Mouse (Mus musculus): ENCODE measurements around the gene Zfp706. TPM values are rescaled to one million over a fixed set of nuclear protein-coding genes. Genes with fewer than 3 reads are reported as not detected.

Zfp706 gene
- polyA plus RNA-seq, 1 experiment from 2014 or later, result 685 TPM

- Histone ChIP-seq H3K36me3 (no peaks in the 10 kb centered on the region), H3K4me1 (replicated peaks) (0 out of 2 replicates have a peak, but pooled peaks cover 3% of the 10 kb centered on the region), H3K4me2 (replicated peaks) (no peak overlapping the region), H3K27me3 (replicated peaks) (no peaks in the 10 kb centered on the region), H3K9ac (no peak overlapping the region), H3K9me3 (no peaks in the 10 kb centered on the region), H3K27ac (no peak overlapping the region), H3K4me3 (replicated peaks) (no peak overlapping the region)
- ATAC-seq, result no peak
- 76% methylated on average over 13 of the region's 13 CpGs for WGBS
Observed at GRCm38 (mm10) chr15:36987976-36988717, 19.4 kb downstream of the Zfp706 start.

- 67% methylated on average over 6 of the region's 6 CpGs for WGBS
- Histone ChIP-seq H3K27me3 (replicated peaks) (no peaks in the 10 kb centered on the region), H3K4me1 (replicated peaks) (0 out of 2 replicates have a peak, but pooled peaks cover 3% of the 10 kb centered on the region), H3K9me3 (no peaks in the 10 kb centered on the region), H3K4me3 (replicated peaks) (no peak overlapping the region), H3K4me2 (replicated peaks) (no peak overlapping the region), H3K27ac (no peak overlapping the region), H3K9ac (no peak overlapping the region), H3K36me3 (no peaks in the 10 kb centered on the region)
- no peak for ATAC-seq
Observed at GRCm38 (mm10) chr15:36987211-36987877, 20.2 kb downstream of the Zfp706 start.

GRCm38 (mm10) chr15:36985567-36985925, 22.0 kb downstream of the Zfp706 start:
- no peak overlapping the region for H3K4me2 ChIP-seq (replicated peaks)
- H3K27ac ChIP-seq, result no peak overlapping the region
- no peaks in the 10 kb centered on the region for H3K27me3 ChIP-seq (replicated peaks)
- no peaks in the 10 kb centered on the region for H3K36me3 ChIP-seq
- ATAC-seq, result no peak
- no peak overlapping the region for H3K4me3 ChIP-seq (replicated peaks)
- no peaks in the 10 kb centered on the region for H3K9me3 ChIP-seq
- H3K4me1 ChIP-seq (replicated peaks), result 0 out of 2 replicates have a peak, but pooled peaks cover 7% of the 10 kb centered on the region
- 65% methylated on average over 6 of the region's 6 CpGs for WGBS
- no peak overlapping the region for H3K9ac ChIP-seq

DNA sequence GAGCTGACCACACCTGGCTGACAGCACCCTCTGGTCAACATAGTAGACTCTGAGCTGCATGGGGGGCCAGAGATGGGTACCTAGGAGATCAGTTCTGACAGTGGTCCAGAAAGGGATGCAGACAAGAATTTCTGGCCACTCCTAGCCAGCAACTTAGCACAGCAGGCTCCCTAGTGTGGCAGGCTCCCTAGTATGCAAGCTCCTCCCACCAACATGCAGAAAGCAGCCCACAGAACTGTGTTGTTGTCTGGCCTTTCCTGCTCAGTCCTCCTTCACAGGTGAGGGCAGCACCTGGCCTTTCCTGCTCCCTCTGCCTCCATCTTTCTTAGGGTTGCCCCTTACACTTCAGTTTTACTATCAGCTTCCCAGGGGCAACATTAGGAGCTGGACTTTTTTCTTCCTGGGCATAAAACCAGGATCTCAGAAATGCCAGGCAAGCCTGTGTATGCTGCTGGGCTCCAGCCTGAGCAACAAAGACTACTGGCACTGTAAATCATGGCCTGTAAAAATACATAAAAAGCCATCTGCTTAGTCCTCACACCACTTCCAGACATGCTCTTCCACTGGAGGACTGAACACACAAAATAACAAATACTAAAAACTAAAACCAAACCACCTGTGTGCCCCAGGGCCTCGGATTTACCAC, 22.5 kb downstream of the Zfp706 start:
- Histone ChIP-seq H3K27me3 (replicated peaks) (no peaks in the 10 kb centered on the region), H3K9ac (no peak overlapping the region), H3K27ac (no peak overlapping the region), H3K4me1 (replicated peaks) (peaks cover 12% of the 10 kb centered on the region), H3K36me3 (no peaks in the 10 kb centered on the region), H3K4me3 (replicated peaks) (no peak overlapping the region), H3K4me2 (replicated peaks) (no peak overlapping the region), H3K9me3 (no peaks in the 10 kb centered on the region)
- 51% methylated on average over 1 of the region's 1 CpGs for WGBS
- ATAC-seq, result no peak

GRCm38 (mm10) chr15:36983455-36983854, 24.1 kb downstream of the Zfp706 start:
- WGBS, result 45% methylated on average over 3 of the region's 3 CpGs
- ATAC-seq, result 0 out of 2 replicates have a peak, but pooled peaks have one; percentile 11

GRCm38 (mm10) chr15:36980238-36980637, 27.3 kb downstream of the Zfp706 start:
- no peaks in the 10 kb centered on the region for H3K36me3 ChIP-seq
- WGBS, result 45% methylated on average over 8 of the region's 8 CpGs
- no peak for ATAC-seq
- H3K9me3 ChIP-seq, result no peaks in the 10 kb centered on the region
- 0 out of 2 replicates have a peak overlapping the region, but pooled peaks have one; percentile 23 for H3K9ac ChIP-seq
- peak overlapping the region; percentile 35; the same call in 1 of the 2 replicates for H3K4me3 ChIP-seq (replicated peaks)
- H3K4me2 ChIP-seq (replicated peaks), result peak overlapping the region; percentile 74
- H3K4me1 ChIP-seq (replicated peaks), result peaks cover 20% of the 10 kb centered on the region
- H3K27me3 ChIP-seq (replicated peaks), result no peaks in the 10 kb centered on the region
- H3K27ac ChIP-seq, result no peak overlapping the region

More at GRCm38 (mm10) chr15:36983455-36983854, 24.1 kb downstream of the Zfp706 start:
- Histone ChIP-seq H3K4me1 (replicated peaks) (peaks cover 20% of the 10 kb centered on the region), H3K9ac (no peak overlapping the region), H3K4me2 (replicated peaks) (no peak overlapping the region), H3K36me3 (no peaks in the 10 kb centered on the region), H3K9me3 (no peaks in the 10 kb centered on the region), H3K27ac (no peak overlapping the region), H3K27me3 (replicated peaks) (no peaks in the 10 kb centered on the region), H3K4me3 (replicated peaks) (no peak overlapping the region)

DNA sequence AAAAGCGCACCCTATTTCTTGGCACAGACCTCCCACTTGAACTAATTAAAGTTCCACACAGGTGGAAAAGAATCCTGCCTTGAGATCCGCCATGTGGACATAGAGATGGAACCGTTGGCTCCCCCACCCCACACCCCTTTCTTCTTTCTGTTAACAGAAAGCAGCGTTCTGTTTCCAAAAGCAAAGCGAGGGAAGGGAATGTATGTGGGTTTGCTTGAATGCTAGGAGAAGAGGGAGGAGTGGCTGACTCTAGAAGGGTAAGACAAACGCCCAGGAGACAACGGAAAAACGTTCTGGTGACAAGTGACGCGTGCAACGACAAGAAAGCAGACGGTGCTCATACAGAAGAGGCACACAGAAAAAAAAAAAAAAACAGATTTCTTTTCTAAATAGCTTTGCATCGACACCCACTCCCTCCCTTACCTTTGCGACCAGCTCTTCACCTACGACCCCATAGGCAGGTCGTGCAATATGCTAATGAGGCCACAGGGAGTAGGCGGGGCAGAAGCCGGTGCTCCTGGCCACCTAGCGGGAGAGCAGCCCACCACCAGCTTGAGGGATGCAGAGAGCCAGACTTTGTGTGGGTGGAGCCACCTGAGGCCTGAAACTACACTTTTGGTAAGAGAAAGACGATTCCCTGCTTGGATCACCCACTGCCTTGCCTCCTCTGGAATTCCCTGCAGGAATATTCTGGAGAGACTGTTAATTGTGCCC, 27.9 kb downstream of the Zfp706 start:
- Histone ChIP-seq H3K27me3 (replicated peaks) (no peaks in the 10 kb centered on the region), H3K27ac (no peak overlapping the region), H3K9me3 (no peaks in the 10 kb centered on the region), H3K4me2 (replicated peaks) (peak overlapping the region; percentile 74), H3K9ac (0 out of 2 replicates have a peak overlapping the region, but pooled peaks have one; percentile 23), H3K36me3 (no peaks in the 10 kb centered on the region), H3K4me3 (replicated peaks) (peak overlapping the region; percentile 35), H3K4me1 (replicated peaks) (peaks cover 23% of the 10 kb centered on the region)
- ATAC-seq, result peak; percentile 87
- WGBS, result 7% methylated on average over 20 of the region's 20 CpGs

DNA sequence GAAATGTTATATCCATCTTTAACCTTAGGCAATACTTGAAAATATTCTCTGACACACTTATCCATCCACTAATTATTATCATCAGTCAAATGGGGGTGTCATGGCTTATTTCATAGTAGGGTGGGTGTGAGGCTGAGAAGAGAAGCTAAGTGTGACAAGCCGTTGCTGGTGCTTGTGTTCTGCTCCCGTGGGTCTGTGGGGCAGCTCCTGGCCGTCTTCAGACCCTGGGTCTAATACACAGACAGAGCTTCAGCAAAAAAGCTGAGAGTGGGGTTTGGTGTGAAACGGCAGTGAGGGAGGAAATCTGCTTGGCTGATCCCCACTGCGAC, 28.4 kb downstream of the Zfp706 start:
- H3K27me3 ChIP-seq (replicated peaks), result no peaks in the 10 kb centered on the region
- no peak overlapping the region for H3K4me3 ChIP-seq (replicated peaks)
- H3K36me3 ChIP-seq, result no peaks in the 10 kb centered on the region
- H3K4me2 ChIP-seq (replicated peaks), result peak overlapping the region; percentile 74
- peaks cover 26% of the 10 kb centered on the region for H3K4me1 ChIP-seq (replicated peaks)
- no peaks in the 10 kb centered on the region for H3K9me3 ChIP-seq
- H3K27ac ChIP-seq, result no peak overlapping the region
- no peak overlapping the region for H3K9ac ChIP-seq
- WGBS, result 37% methylated on average over 5 of the region's 5 CpGs
- ATAC-seq, result no peak

DNA sequence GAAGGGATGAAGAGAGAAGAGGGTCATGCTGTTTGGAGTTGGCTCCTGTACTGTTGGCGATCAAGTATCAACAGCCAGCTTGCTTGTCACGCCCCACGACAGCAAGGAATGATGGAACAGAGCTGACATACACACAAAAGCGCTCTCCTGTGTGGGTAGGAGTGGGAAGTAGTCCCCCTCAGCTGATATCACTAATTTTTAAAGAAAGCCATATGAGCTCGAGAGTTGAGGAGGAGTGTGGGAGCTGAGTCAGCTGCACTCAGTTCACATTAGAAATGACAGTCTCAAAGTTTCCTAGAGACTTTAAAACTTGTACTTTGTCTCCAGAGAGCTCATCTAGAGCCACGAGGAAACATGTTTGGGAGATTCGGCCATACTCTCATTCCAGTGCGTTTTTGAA, 29.8 kb downstream of the Zfp706 start:
- peaks cover 23% of the 10 kb centered on the region for H3K4me1 ChIP-seq (replicated peaks)
- WGBS, result 78% methylated on average over 8 of the region's 8 CpGs
- H3K4me3 ChIP-seq (replicated peaks), result no peak overlapping the region
- H3K27ac ChIP-seq, result no peak overlapping the region
- no peaks in the 10 kb centered on the region for H3K9me3 ChIP-seq
- H3K27me3 ChIP-seq (replicated peaks), result no peaks in the 10 kb centered on the region
- ATAC-seq, result no peak
- no peaks in the 10 kb centered on the region for H3K36me3 ChIP-seq
- H3K9ac ChIP-seq, result no peak overlapping the region
- H3K4me2 ChIP-seq (replicated peaks), result no peak overlapping the region

DNA sequence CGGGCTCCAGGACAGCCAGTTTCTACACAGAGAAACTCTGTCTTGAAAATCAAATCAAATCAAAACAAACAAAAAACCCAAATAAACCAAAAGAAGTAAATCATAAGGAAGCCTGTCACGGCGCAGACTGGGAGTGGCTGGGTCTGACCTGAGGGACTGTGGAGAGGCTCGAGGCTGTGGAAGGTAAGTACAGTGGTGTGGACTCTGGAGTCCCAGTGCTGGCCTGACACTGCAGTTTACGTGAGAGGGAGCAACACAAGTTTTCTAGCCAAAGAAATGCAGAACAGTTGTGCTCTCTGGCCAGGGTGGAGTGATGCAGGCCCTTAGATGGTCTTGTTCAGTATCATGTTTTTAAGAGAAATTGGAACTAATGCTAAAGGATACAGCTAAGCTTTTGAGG, 31.9 kb downstream of the Zfp706 start:
- Histone ChIP-seq H3K4me1 (replicated peaks) (peaks cover 19% of the 10 kb centered on the region), H3K4me3 (replicated peaks) (no peak overlapping the region), H3K4me2 (replicated peaks) (no peak overlapping the region), H3K9me3 (no peaks in the 10 kb centered on the region), H3K36me3 (no peaks in the 10 kb centered on the region), H3K27ac (no peak overlapping the region), H3K9ac (no peak overlapping the region), H3K27me3 (replicated peaks) (no peaks in the 10 kb centered on the region)
- peak; percentile 52; the same call in 1 of the 2 replicates for ATAC-seq
- 51% methylated on average over 5 of the region's 5 CpGs for WGBS

- 61% methylated on average over 2 of the region's 2 CpGs for WGBS
- Histone ChIP-seq H3K9ac (no peak overlapping the region), H3K27ac (no peak overlapping the region), H3K36me3 (no peaks in the 10 kb centered on the region), H3K9me3 (no peaks in the 10 kb centered on the region), H3K4me1 (replicated peaks) (peaks cover 16% of the 10 kb centered on the region), H3K4me3 (replicated peaks) (no peak overlapping the region), H3K27me3 (replicated peaks) (no peaks in the 10 kb centered on the region), H3K4me2 (replicated peaks) (no peak overlapping the region)
- ATAC-seq, result peak; percentile 40; the same call in 1 of the 2 replicates
Observed at GRCm38 (mm10) chr15:36975256-36975620, 32.3 kb downstream of the Zfp706 start.

Data from intestine, embryonic 15.5 days (tissue).